Mouse (Mus musculus): ENCODE data around the gene Brd4.

DNA sequence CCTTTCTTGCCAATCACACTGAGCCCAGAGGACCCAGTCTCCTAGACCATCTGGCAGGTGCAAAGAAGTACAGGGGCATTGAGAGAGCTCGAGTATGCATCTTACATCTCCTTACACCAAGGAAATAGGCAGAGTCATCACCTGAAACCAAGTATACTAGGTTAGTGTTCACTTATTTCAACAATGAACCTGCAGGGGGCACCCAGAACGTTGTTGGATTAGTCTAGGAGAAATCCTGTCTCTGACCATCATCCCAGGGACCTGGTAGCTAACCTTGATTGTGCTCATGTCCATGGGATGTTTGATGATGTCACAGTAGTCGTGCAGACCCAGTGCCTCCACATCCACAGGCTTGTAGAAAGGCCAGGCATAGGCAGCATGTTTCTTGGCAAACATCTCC, 63.6 kb downstream of the Brd4 start:
- TF ChIP-seq POLR2A (IDR thresholded peaks at IDR 0.05; ENCODE audit: low read depth, low read length): no peak
- TF ChIP-seq CTCF (IDR thresholded peaks at IDR 0.05; ENCODE audit: extremely low read depth, insufficient read length, insufficient replicate concordance, low read depth, low read length): no peak
